Mouse (Mus musculus): ENCODE data around the gene 4933434E20Rik.

The 4933434E20Rik gene

GRCm38 (mm10) chr3:90051441-90052350 is at the start of gene 4933434E20Rik:
4933434E20Rik (plus strand) TSS chr3:90051636.
- DNase-seq (ENCODE audit: low spot score in 2 of 2), result peak in 1 of 2 experiments; percentile 47

- no peak for DNase-seq (ENCODE audit: low spot score in 2 of 2)
Observed at GRCm38 (mm10) chr3:90004091-90004796, 47.2 kb upstream of the 4933434E20Rik start.

DNA sequence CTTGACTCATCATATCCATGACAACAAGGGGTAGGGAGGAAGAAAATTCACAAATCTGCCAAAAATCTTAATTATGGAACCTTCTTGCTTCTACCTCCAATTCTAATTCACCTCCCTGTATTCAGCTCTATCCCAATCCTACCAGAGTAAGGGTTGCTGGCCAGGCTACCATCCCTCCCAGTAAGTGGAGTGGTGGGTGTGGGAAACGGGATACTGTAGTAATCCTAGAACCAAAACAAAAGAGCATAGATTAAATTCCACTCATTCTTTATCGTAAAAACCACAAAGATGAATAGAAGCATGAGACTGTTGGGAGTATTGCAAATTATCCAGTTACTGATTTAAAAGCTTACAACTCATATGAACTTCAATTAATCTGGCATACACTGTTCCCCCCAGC is 41.1 kb upstream of the 4933434E20Rik start:
- no peak for DNase-seq (ENCODE audit: low spot score in 2 of 2)

DNA sequence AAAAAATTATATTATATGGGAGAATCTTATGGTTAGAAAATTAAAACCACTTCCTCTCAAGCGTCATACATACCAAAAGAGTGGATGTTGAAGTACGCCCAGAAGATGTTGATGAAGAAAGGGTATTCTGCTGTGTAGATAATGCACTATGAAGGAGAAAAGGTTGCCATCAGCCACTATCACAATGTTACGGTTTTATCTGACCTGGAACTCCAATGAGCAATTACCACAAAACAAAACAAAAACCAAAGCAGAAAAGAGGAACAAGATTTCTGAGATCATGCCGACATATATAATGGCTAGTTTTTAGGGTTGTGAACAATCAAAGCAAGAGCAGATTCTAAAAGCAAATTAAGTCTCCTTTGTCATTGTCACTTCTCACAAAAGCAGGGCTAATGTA is 34.8 kb upstream of the 4933434E20Rik start:
- DNase-seq (ENCODE audit: low spot score in 2 of 2), result no peak

DNA sequence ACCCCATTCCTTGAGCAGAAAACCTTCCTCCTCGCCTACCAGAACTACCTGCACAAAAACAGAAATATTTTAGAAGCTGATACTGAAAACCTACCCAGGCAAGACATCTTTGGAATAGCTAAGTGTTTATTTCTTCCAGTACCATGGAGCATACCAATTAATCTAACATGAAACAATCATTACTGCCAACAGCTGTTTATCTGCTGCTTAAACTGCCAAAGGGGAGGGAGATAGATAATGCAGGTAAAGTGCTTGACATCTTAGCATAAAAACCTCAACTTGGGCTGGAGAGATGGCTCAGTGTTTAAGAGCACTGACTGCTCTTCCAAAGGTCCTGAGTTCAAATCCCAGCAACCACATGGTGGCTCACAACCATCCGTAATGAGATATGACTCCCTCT is 16.8 kb upstream of the 4933434E20Rik start:
- DNase-seq (ENCODE audit: low spot score in 2 of 2), result no peak

DNA sequence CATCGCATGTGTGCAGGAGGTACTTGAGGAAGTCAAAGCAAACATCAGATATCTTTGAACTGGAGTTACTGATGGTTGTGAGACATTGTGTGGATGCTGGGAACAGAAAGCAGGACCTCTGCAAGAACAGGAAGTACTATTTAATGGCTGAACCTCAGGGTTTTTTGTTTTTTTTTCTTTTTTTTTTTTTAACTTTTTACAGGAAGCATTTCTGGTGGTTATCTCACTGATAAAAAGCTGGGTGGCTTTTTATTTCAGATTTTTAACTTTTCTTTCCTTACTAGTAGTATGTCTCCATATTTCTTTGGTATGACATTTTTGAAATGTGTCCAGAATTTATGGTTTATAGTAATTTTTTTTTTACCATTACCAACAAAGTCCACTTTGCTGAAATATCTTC is 15.2 kb upstream of the 4933434E20Rik start:
- DNase-seq (ENCODE audit: low spot score in 2 of 2), result no peak

- no peak for DNase-seq (ENCODE audit: low spot score in 2 of 2)
Observed at GRCm38 (mm10) chr3:90049691-90050090, 1.7 kb upstream of the 4933434E20Rik start.

DNA sequence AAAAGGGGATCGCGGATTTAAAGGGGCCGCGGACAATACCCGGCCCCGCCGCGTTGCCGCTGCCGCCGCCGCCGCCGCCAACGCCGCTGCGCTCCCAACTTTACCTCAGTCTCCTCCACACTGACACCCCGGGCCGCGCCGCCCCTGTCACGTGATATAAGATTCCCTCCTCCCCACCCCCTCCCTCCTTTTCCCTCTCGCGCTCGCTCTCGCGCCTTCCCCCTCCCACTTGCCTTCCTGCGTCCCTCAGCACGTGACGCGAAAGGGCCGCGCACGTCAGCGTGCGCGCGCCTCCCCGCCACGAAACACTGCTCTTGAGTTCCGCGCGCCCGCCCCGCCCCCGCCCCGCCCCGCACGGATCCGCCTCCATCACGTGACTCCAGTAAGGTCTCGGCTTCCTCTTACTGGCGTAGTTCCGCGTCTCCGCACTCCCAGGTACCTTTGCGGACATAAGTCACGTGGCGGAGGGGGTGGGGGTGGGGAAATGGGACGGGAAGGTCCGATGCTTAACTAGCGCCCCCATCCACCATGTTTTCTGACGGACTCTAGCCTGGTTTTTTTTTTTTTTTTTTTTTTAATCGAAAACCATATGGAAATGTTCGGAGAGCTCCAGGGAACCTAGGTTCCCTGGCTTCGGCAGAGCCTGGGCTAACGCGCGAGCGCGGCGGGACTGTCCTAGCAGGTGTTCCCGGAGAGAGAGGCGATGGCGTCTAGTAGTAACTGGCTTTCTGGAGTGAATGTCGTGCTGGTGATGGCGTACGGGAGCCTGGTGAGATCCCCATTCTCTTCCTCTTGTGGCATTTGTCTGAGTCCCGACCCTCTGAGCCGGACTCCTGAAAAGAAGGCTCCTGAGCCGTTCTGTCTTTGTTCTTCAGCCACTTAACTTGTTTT is 1.2 kb downstream of the 4933434E20Rik start, which contains the start of gene Ubap2l:
Gene Ubap2l (minus strand): TSS at position 278 of the 891 bp plus-strand sequence.
- DNase-seq (ENCODE audit: low spot score in 2 of 2), result peak; percentile 73 to 93

DNA sequence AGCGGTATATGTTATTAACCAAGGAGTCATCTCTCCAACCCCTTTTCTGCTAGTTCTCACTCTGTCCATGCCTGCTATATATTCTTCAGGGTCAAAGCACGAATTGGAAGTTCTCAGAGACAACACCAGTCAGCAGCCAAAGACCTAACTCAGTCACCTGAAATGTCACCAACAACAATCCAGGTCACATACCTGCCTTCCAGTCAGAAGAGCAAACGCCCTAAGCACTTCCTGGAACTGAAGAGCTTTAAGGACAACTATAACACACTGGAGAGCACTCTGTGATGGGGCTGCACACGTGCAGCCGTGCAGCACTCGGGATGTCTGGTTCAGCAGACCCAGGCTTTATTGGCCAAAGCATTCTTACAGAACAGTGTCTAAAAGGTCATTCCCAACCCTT is 10.1 kb downstream of the 4933434E20Rik start:
- no peak for DNase-seq (ENCODE audit: low spot score in 2 of 2)

DNA sequence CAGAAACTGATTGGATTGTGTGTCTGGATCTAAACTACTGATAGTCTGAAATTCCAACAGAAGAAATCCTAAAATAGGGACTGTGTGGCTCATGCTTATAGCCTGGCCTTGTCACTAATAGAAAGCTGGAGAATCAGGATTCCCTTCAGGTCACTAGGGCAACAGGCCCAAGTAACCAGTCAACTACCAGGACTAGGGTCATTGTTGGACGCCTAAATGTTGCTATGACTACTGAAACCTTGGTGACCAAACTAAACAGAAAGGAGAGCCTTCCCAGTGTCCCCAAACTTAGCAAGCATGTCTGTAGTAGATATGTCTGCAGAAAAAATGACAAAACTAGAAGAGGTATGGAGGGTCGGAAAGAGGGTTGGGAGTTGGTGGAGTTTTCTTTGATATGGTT is 11.1 kb downstream of the 4933434E20Rik start:
- no peak for DNase-seq (ENCODE audit: low spot score in 2 of 2)

DNA sequence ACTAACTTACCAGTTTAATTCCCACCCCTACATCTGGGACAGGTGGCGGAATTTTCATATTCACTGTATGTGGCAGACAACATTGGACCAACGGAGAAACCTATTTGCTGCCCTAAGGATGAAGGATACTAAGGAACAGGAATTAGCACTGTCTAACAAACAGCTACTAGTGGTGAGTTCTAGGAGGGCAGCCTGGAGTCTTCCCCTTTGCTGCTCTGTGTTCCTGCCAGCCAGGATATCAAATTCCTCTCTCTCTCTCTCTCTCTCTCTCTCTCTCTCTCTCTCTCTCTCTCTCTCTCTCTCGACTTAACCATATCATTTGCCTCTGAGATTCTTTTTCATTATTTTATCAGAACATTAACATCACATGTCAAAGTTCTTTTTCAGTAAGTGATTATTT is 12.9 kb downstream of the 4933434E20Rik start:
- no peak for DNase-seq (ENCODE audit: low spot score in 2 of 2)

- no peak for DNase-seq (ENCODE audit: low spot score in 2 of 2)
Observed at GRCm38 (mm10) chr3:90065553-90065952, 14.1 kb downstream of the 4933434E20Rik start.

DNA sequence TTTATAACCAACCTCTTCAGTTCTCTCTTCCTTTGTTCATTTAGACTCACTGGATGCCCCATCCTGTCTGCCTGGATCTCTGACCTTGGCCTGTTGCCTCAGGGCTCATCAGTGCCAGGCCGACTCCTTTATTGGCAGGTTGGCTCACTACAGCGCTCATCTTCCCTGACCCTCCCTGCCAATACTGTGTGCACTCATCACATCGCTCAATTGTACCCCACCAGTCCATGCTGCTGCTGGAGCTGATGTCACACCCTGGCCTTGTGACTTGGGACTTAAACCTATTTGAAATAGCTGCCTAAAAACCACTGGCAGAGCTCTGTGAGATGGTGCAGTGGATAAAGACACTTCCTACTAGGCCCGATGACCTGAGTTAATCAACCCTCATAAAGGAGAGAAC is 16.4 kb downstream of the 4933434E20Rik start:
- no peak for DNase-seq (ENCODE audit: low spot score in 2 of 2)

DNA sequence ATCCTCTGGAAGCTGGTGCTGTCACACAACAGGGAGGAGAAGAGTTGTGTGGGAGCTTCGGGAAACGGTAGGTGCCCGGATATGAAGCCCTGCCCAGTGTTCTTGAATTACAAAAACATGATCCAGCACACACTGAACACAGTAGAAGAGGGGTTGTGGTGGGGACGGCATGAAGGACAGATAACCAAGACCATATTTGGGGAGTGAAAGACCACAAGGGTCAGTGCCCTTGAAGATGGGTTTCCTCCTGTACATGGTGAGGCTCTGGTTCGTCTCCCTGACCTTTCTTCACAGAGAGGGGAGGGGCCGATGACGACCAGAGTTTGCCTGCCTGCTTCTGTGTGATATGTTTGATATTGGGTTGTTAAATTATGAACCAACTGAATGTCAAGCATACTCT is 18.3 kb downstream of the 4933434E20Rik start:
- DNase-seq (ENCODE audit: low spot score in 2 of 2), result no peak

DNA sequence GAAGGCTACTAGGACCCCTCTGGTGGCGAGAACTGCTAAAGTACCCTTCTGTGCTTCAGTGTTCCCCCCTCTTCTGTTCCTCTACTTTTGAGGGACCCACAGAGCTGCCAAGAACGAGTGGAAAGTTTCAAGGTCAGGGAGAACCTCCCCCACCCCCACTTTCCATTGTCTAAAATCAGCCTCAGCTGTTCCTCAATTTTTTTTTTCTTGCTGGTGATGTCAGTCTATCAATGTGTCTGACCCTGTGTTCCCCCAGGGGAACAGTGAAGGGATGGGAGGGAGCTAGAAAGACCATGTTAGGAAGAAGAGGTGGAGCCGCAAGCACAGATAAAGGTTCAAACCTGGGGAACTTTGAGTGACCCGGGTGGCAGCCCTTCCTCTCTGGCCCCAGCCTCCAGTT is 20.9 kb downstream of the 4933434E20Rik start, which contains the start of gene Tpm3:
Gene Tpm3 (plus strand): TSS at position 356 of the 400 bp plus-strand sequence.
- no peak for DNase-seq (ENCODE audit: low spot score in 2 of 2)

DNA sequence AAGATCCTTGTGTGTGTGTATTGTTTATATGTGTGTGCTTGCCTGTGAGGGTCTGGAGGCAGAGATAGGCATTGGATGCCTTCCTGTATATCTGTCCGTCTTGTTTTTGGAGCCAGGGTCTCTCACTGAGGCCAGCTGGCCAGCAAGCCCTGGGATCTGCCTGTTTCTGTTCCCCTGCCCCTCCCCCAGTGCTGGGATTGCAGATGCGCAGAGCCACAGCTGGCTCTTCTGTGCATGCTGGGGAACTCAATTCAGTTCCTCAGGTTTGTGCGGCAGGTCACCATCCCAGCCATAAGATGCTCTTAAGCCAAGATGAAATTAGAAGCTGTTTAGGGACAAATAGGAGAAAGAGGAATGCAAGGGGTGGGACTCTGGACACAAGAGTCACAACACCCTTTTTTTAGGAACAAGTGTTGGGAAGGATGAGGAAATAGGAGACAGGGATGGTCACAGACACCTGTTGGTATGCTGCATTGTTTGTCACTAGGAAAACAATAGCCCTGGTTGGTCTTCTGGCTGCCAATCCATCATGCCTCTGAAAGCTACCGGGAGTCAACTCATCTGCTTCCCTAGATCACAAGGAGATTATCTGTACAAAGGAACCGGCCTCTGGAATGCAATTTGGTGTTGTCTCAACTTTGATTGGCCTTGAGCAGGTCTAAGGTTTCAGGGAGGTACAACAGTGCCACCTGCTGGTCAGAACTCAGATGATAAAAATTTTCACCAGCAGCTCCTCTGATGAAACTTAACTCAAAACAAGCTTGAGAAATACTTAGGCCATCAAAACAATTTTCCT is 25.7 kb downstream of the 4933434E20Rik start:
- peak; percentile 53 to 64 for DNase-seq (ENCODE audit: low spot score in 2 of 2)

DNA sequence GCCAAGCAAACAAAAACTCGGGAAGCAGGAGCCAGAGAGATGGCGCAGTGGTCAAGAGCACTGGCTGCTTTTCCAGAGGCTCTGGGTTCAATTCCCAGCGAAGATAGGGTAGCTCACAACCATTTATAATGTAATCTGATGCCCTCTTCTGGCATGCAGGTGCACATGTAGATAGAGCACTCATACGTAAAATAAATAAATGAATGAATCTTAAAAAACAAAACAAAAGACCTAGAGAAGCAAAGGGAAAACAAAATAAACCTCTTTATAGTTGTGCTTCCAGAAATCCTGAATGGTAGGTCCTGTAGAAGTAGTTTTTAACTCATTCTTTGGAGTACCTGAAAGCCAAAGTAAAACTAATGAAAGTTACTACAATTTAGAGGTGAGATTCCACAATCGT is 26.8 kb downstream of the 4933434E20Rik start:
- DNase-seq (ENCODE audit: low spot score in 2 of 2), result no peak

- peak; percentile 75 to 93 for DNase-seq (ENCODE audit: low spot score in 2 of 2)
Observed at GRCm38 (mm10) chr3:90079133-90079762, 27.8 kb downstream of the 4933434E20Rik start.

DNA sequence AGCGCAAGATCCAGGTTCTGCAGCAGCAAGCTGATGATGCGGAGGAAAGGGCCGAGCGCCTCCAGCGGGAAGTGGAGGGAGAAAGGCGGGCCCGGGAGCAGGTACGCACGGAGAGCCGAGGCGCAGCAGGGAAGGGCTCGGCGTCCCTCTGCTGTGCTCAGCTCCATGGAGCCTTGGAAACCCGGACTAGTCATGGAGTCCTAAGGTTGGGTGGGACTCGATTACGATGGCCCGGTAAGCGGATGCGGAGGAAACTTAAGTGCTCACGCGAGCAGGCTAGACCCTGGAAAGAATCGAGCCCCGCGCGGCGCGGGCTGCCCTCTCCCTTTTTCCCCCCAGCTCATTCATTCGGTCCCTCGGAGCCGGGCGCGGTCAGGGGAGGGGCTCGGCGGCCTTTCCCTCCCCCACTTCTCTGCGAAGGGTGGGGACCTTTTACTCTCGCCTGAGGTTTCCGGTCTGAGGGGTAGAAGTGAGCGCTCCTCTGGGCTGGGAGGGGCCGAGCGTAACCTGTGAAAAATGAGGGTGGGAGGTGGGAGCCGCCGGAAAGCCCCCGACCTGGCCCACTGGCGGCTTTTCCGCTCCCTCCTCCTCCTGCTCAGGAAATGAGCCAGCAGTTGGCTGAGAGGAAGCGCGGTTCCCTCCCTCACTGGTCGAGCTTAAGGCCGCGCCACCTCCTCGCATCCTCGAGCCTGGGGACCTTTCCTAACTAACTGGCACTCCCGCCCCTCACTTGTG is 28.5 kb downstream of the 4933434E20Rik start:
- peak; percentile 61 to 62 for DNase-seq (ENCODE audit: low spot score in 2 of 2)

DNA sequence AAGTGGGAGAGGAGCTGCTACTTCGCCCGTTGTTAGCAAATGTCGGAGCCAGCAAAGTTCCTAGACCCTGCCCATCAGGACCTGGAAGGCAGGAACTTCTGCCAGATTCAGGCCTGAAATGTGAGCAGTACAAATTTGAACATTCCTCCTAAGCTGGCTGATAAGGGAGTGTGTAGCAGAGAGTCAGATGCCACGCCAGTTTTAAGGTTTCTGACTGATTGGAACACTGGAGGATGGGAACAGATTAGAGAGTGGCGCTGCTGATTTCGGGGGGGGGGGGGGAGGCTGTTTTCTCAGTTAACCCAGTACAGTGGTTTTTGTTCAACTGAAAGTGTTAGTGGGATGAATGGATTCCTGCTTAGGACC is 29.0 kb downstream of the 4933434E20Rik start:
- no peak for DNase-seq (ENCODE audit: low spot score in 2 of 2)
